Mouse (Mus musculus): Measurements from ENCODE around the gene Tnnc1. TPM values are rescaled to one million over a fixed set of nuclear protein-coding genes. Genes with fewer than 3 reads are reported as not detected.

The Tnnc1 gene
- polyA plus RNA-seq, 1 experiment from 2014 or later: 3.8 TPM

GRCm38 (mm10) chr14:31191936-31192335 is 16.2 kb upstream of the Tnnc1 start:
- Histone ChIP-seq H3K27ac (no peak overlapping the region), H3K9me3 (replicated peaks) (no peaks in the 10 kb centered on the region), H3K4me1 (no peaks in the 10 kb centered on the region), H3K4me3 (no peak overlapping the region), H3K27me3 (ENCODE audit: low read depth, poor library complexity, severe bottlenecking) (no peaks in the 10 kb centered on the region), H3K36me3 (peaks cover 100% of the 10 kb centered on the region)
- 92% methylated on average over 2 of the region's 2 CpGs for WGBS
- no peak for DNase-seq (ENCODE audit: low spot score)

DNA sequence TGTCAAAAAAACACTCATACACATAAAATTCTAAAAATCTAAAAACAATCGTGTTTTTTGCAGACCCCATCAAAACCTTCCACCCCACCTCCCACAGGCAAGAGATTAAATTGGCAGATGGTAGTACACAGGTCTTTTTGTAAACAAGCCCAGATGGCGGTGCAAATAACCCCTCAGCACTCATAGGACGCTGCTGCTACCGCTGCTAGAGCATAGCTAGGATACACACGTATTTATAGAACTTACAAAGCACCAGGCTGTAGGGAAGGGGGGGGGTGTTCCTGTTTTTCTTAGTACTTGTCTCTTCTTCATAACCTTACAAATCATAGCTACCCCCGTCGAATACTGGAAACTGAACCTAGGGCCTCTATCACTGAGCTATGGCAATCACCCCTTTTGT is 14.3 kb upstream of the Tnnc1 start:
- Histone ChIP-seq H3K36me3 (peaks cover 100% of the 10 kb centered on the region), H3K4me1 (no peaks in the 10 kb centered on the region), H3K27me3 (ENCODE audit: low read depth, poor library complexity, severe bottlenecking) (no peaks in the 10 kb centered on the region), H3K27ac (no peak overlapping the region), H3K4me3 (no peak overlapping the region), H3K9me3 (replicated peaks) (no peaks in the 10 kb centered on the region)
- DNase-seq (ENCODE audit: low spot score): no peak
- WGBS: 92% methylated on average over 7 of the region's 7 CpGs

DNA sequence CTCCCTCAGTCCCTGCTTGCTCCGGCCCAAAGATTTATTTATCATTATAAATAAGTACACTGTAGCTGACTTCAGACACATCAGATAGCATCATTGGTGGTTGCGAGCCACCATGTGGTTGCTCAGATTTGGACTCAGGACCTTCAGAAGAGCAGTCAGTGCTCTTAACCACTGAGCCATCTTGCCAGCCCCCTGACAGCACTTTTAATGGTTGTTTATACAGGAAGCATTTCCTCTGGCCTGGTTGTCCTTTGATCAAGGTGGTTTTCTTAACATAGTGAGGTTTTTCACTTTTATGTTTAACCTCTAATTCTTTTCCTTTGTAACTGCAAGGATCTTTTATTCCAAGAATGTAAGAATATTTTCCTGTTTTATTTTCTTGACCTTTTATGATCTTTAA is 13.7 kb upstream of the Tnnc1 start:
- 89% methylated on average over 2 of the region's 2 CpGs for WGBS
- no peaks in the 10 kb centered on the region for H3K27me3 ChIP-seq (ENCODE audit: low read depth, poor library complexity, severe bottlenecking)
- H3K36me3 ChIP-seq: peaks cover 100% of the 10 kb centered on the region
- H3K4me3 ChIP-seq: no peak overlapping the region
- H3K4me1 ChIP-seq: no peaks in the 10 kb centered on the region
- no peak overlapping the region for H3K27ac ChIP-seq
- DNase-seq (ENCODE audit: low spot score): no peak
- H3K9me3 ChIP-seq (replicated peaks): no peaks in the 10 kb centered on the region

- no peak overlapping the region for H3K27ac ChIP-seq
- no peaks in the 10 kb centered on the region for H3K9me3 ChIP-seq (replicated peaks)
- H3K36me3 ChIP-seq: peaks cover 100% of the 10 kb centered on the region
- H3K4me3 ChIP-seq: no peak overlapping the region
- no peaks in the 10 kb centered on the region for H3K4me1 ChIP-seq
- WGBS: 88% methylated on average over 14 of the region's 14 CpGs
- H3K27me3 ChIP-seq (ENCODE audit: low read depth, poor library complexity, severe bottlenecking): no peaks in the 10 kb centered on the region
- DNase-seq (ENCODE audit: low spot score): no peak
These were observed 13.1 kb upstream of the Tnnc1 start for GRCm38 (mm10) chr14:31194891-31195513.

DNA sequence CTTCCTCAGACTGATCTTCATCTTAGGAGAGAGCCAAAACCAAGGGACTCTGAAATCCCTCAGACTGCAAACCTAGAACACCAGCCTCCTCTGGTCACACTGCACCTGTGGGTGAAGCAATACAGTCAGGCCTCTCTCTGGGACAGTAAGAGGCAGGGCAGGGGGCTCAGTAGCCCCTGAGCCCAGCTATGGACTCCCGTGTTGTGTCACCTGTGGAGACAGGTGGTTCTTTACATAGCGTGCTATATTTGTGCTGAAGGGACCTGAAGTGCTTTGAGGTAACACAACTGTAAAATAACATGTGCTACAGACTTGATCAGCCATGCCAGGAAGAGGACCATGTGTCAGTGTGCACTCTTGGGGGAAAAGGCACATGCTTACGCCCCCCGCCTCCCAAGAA is 12.6 kb upstream of the Tnnc1 start:
- Histone ChIP-seq H3K4me1 (no peaks in the 10 kb centered on the region), H3K4me3 (no peak overlapping the region), H3K9me3 (replicated peaks) (no peaks in the 10 kb centered on the region), H3K36me3 (peaks cover 100% of the 10 kb centered on the region), H3K27me3 (ENCODE audit: low read depth, poor library complexity, severe bottlenecking) (no peaks in the 10 kb centered on the region), H3K27ac (no peak overlapping the region)
- WGBS: 94% methylated on average over 4 of the region's 4 CpGs
- no peak for DNase-seq (ENCODE audit: low spot score)

GRCm38 (mm10) chr14:31195968-31196367 is 12.1 kb upstream of the Tnnc1 start:
- H3K36me3 ChIP-seq: peaks cover 100% of the 10 kb centered on the region
- no peak for DNase-seq (ENCODE audit: low spot score)

GRCm38 (mm10) chr14:31197547-31198516 is 10.3 kb upstream of the Tnnc1 start:
- Histone ChIP-seq H3K9me3 (replicated peaks) (no peaks in the 10 kb centered on the region), H3K36me3 (peaks cover 100% of the 10 kb centered on the region), H3K4me3 (no peak overlapping the region), H3K27me3 (ENCODE audit: low read depth, poor library complexity, severe bottlenecking) (no peaks in the 10 kb centered on the region), H3K4me1 (no peaks in the 10 kb centered on the region), H3K27ac (no peak overlapping the region)
- DNase-seq (ENCODE audit: low spot score): no peak
- WGBS: 86% methylated on average over 16 of the region's 16 CpGs

More at GRCm38 (mm10) chr14:31195968-31196367, 12.1 kb upstream of the Tnnc1 start:
- Histone ChIP-seq H3K9me3 (replicated peaks) (no peaks in the 10 kb centered on the region), H3K4me3 (no peak overlapping the region), H3K27me3 (ENCODE audit: low read depth, poor library complexity, severe bottlenecking) (no peaks in the 10 kb centered on the region), H3K27ac (no peak overlapping the region), H3K4me1 (no peaks in the 10 kb centered on the region)

GRCm38 (mm10) chr14:31199599-31199998 is 8.5 kb upstream of the Tnnc1 start:
- Histone ChIP-seq H3K27me3 (ENCODE audit: low read depth, poor library complexity, severe bottlenecking) (no peaks in the 10 kb centered on the region), H3K9me3 (replicated peaks) (no peaks in the 10 kb centered on the region), H3K4me3 (no peak overlapping the region), H3K27ac (no peak overlapping the region), H3K36me3 (peaks cover 100% of the 10 kb centered on the region), H3K4me1 (peaks cover 4% of the 10 kb centered on the region)
- WGBS: 95% methylated on average over 7 of the region's 7 CpGs
- DNase-seq (ENCODE audit: low spot score): no peak

- H3K4me1 ChIP-seq: peaks cover 9% of the 10 kb centered on the region
- no peaks in the 10 kb centered on the region for H3K27me3 ChIP-seq (ENCODE audit: low read depth, poor library complexity, severe bottlenecking)
- H3K36me3 ChIP-seq: peaks cover 100% of the 10 kb centered on the region
- 94% methylated on average over 3 of the region's 3 CpGs for WGBS
- H3K9me3 ChIP-seq (replicated peaks): no peaks in the 10 kb centered on the region
- DNase-seq (ENCODE audit: low spot score): no peak
- no peak overlapping the region for H3K27ac ChIP-seq
- H3K4me3 ChIP-seq: no peak overlapping the region
These were observed 8.1 kb upstream of the Tnnc1 start for GRCm38 (mm10) chr14:31200038-31200437.

- Histone ChIP-seq H3K4me1 (peaks cover 21% of the 10 kb centered on the region), H3K27ac (peak overlapping the region; percentile 97), H3K9me3 (replicated peaks) (no peaks in the 10 kb centered on the region), H3K27me3 (ENCODE audit: low read depth, poor library complexity, severe bottlenecking) (no peaks in the 10 kb centered on the region), H3K36me3 (peaks cover 53% of the 10 kb centered on the region), H3K4me3 (peak overlapping the region; percentile 85)
- 87% methylated on average over 4 of the region's 4 CpGs for WGBS
- no peak for DNase-seq (ENCODE audit: low spot score)
These were observed 3.3 kb upstream of the Tnnc1 start for GRCm38 (mm10) chr14:31204844-31205243.

GRCm38 (mm10) chr14:31205244-31205561 is 2.9 kb upstream of the Tnnc1 start:
- no peaks in the 10 kb centered on the region for H3K27me3 ChIP-seq (ENCODE audit: low read depth, poor library complexity, severe bottlenecking)
- H3K4me1 ChIP-seq: peaks cover 21% of the 10 kb centered on the region
- peak overlapping the region; percentile 97 for H3K27ac ChIP-seq
- H3K4me3 ChIP-seq: peak overlapping the region; percentile 85
- WGBS: 35% methylated on average over 8 of the region's 8 CpGs
- peaks cover 49% of the 10 kb centered on the region for H3K36me3 ChIP-seq
- no peak for DNase-seq (ENCODE audit: low spot score)
- H3K9me3 ChIP-seq (replicated peaks): no peaks in the 10 kb centered on the region

GRCm38 (mm10) chr14:31205562-31206467 is 2.3 kb upstream of the Tnnc1 start:
- peaks cover 21% of the 10 kb centered on the region for H3K4me1 ChIP-seq
- H3K27ac ChIP-seq: peak overlapping the region; percentile 97
- WGBS: 3% methylated on average over 39 of the region's 39 CpGs
- peaks cover 43% of the 10 kb centered on the region for H3K36me3 ChIP-seq
- peak overlapping the region; percentile 85 for H3K4me3 ChIP-seq
- H3K9me3 ChIP-seq (replicated peaks): no peaks in the 10 kb centered on the region
- DNase-seq (ENCODE audit: low spot score): peak; percentile 71
- no peaks in the 10 kb centered on the region for H3K27me3 ChIP-seq (ENCODE audit: low read depth, poor library complexity, severe bottlenecking)

All from limb, embryonic 10.5 days (tissue).